Mouse (Mus musculus) liver, adult (tissue): Measurements from ENCODE around the gene 4930519G04Rik.

Experiments used
- GATA4 ChIP-seq: IDR thresholded peaks from 2 replicates; pipeline ENCODE4 v1.6.1; 2014; ENCODE audit warnings: mild to moderate bottlenecking, low read length; ENCODE audit not compliant: insufficient replicate concordance

The 4930519G04Rik gene

DNA sequence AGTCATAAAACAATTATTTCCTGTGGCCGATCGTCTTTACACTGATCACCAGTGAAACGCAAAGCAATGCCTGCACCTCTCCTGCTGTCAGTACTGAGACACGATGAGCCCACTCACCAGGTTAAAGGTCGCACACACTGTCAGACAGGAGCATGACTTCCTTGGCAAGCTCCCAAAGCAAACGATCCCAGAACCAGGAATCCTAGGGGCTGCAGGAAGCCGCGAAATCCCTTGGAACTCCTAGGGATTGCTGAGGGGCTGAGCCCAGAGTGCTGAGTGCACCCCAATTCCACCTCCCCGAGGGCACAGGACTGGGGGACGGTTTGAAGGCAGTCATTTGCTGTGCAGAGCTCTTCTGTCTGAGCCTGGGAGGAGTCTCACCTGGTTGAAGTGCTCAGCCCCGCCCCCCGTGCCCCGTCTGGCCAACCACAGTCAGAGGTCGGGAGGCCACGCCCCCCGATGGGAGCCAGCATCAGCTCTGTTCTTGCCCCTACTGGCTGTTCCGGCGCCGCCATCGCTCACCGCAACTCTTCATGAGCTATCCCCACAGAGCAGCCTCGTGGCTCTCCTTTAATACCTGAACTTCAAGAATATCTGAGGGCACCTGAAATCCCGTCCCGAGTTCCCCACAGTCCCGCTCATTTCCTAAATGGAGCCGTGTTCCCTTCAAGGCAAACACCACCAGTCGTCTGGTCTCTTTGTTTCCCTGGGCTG lies 27.3 kb upstream of the 4930519G04Rik start:
- TF ChIP-seq GATA4: no peak

- TF ChIP-seq GATA4: no peak
These were observed 26.0 kb upstream of the 4930519G04Rik start for GRCm38 (mm10) chr5:114827427-114827826.

- no peak for TF ChIP-seq GATA4
These were observed 23.7 kb upstream of the 4930519G04Rik start for GRCm38 (mm10) chr5:114829740-114830139.

- no peak for TF ChIP-seq GATA4
These were observed 16.6 kb upstream of the 4930519G04Rik start for GRCm38 (mm10) chr5:114836886-114837285.

- TF ChIP-seq GATA4: no peak
These were observed 10.8 kb upstream of the 4930519G04Rik start for GRCm38 (mm10) chr5:114842674-114843073.

GRCm38 (mm10) chr5:114851565-114852236 lies 1.8 kb upstream of the 4930519G04Rik start:
- no peak for TF ChIP-seq GATA4

DNA sequence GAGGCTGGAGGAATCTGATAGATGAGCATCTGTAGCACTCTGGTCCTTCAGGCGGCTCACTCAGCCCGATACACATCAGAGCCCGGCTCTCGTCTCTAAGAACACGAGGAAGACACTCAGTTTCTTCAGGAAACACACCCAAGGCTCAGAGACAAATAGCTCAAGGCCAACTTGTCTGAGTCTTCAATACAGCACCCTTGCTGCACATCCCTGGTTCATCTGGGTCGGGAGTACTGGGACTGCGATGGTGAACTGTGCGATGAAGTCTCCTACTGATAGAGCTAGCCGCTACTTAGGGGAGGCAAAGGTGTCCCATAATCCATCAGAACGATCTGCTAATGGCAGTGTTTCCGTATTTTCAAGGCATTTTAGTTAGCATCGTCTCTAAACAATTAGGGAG lies 5.1 kb downstream of the 4930519G04Rik start, which contains the start of gene Gm9936:
Gene Gm9936, minus strand, starts transcription at position 101 of the 400 bp plus-strand sequence.
- TF ChIP-seq GATA4: no peak

DNA sequence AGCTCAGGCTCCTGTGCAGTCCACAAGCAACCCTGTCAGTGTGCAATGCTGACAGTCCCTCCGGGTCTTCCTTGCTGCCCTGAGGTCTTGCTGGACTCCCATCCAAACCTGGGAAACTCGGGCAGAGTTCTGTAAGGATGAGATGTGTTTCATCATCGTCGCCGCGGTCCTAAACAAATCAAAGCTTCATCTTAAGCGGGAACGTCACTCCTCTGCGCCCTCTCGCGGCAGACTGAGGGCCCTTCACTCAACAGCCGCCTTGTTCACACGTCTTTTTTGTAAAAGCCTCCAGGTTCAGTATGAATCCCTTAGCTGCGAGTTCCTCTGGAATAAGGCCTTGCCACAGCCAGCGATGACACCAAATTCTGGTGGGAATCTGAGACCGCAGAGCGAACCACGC lies 5.8 kb downstream of the 4930519G04Rik start:
- TF ChIP-seq GATA4: no peak

- no peak for TF ChIP-seq GATA4
These were observed 8.3 kb downstream of the 4930519G04Rik start for GRCm38 (mm10) chr5:114861730-114862129.

GRCm38 (mm10) chr5:114864813-114865212 lies 11.3 kb downstream of the 4930519G04Rik start:
- no peak for TF ChIP-seq GATA4

GRCm38 (mm10) chr5:114865279-114865678 lies 11.8 kb downstream of the 4930519G04Rik start:
- TF ChIP-seq GATA4: no peak

DNA sequence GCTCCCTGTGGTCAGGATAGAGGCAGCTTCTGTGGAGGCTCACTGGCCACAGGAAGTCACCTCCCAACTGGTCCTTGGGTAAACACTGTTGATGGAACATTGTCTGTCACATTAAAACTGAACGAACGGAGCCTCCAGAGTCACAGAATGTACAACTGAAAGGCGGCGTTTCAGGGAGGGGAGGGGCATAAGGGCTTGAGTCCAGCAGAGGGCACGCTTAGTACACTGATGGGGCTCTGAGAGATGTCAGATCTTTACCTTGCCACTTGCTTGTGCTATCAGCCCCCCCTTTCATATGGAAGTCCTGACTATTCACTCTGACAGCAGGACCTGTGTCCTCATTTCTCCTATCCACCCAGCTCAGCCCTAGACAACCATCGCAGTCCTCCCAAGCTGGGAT lies 22.4 kb downstream of the 4930519G04Rik start:
- no peak for TF ChIP-seq GATA4

DNA sequence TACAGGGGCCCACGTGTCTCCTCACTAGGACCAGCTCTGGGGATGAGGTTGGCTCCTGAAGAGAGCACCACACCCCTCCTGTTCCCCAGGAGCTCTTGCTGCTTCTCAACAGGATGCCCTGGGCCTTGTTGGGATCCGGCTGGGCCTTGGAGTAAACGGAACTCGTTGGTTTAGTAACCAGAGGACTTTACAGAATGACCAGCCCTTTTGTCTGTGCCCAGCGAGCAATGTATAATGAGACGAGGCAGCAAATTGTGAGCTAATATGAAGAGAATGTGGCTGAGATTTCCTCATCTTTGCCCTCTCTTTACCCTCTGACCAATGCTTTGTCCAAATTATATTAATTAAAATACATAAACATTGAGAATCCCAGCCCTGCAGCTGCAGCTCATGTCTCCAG lies 22.9 kb downstream of the 4930519G04Rik start:
- no peak for TF ChIP-seq GATA4

- no peak for TF ChIP-seq GATA4
These were observed 24.0 kb downstream of the 4930519G04Rik start for GRCm38 (mm10) chr5:114877487-114877886.

DNA sequence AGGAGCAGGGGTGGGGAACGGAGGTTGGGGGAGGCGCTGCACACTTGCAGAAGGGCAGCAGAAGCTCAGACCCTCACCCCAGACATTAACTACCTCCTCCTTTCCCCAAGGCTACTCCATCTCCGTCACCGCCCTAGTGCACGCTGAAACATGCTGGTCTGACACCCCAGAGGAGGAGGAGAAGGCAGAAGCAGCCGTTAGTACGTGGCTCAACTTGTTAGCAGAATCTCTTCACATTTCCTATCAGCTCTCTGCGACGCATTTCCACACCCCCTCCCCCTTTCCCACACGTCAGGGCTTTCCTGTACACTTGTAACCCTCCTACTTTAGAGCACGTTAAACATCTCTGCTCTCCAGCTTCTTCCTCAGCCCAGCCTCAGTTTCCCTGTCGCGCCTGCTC lies 25.9 kb downstream of the 4930519G04Rik start:
- no peak for TF ChIP-seq GATA4

GRCm38 (mm10) chr5:114883022-114883421 lies 29.6 kb downstream of the 4930519G04Rik start:
- TF ChIP-seq GATA4: no peak
